Mouse (Mus musculus) c-Kit-negative CD71-positive TER-119-positive erythroid progenitor cells, embryonic 14.5 days (primary cell): ENCODE results near the gene Tmsb10.
A peak's percentile ranks its signal among the peaks of the same experiment; 100 is the strongest.

Experiments
- DNase-seq: peaks from one replicate; pipeline ENCODE4 v3.0.0-alpha.2; 2013; ENCODE audit warnings: low read depth, low spot score

The Tmsb10 gene

GRCm38 (mm10) chr6:72958662-72959071 lies at the start of gene Tmsb10:
Gene Tmsb10, minus strand, starts transcription at chr6:72958748.
- no peak for DNase-seq

- DNase-seq: no peak
Measured at GRCm38 (mm10) chr6:73003601-73004000, 45.1 kb upstream of the Tmsb10 start.

- no peak for DNase-seq
Measured at GRCm38 (mm10) chr6:73002391-73002790, 43.8 kb upstream of the Tmsb10 start.

- no peak for DNase-seq
Measured at GRCm38 (mm10) chr6:72998809-72999208, 40.3 kb upstream of the Tmsb10 start.

GRCm38 (mm10) chr6:72993688-72994082 lies 35.1 kb upstream of the Tmsb10 start:
- DNase-seq: no peak

GRCm38 (mm10) chr6:72993054-72993687 lies 34.6 kb upstream of the Tmsb10 start:
- no peak for DNase-seq

GRCm38 (mm10) chr6:72990206-72990605 lies 31.7 kb upstream of the Tmsb10 start:
- no peak for DNase-seq

- DNase-seq: no peak
Measured at GRCm38 (mm10) chr6:72989028-72989736, 30.6 kb upstream of the Tmsb10 start.

- no peak for DNase-seq
Measured at GRCm38 (mm10) chr6:72982506-72982905, 24.0 kb upstream of the Tmsb10 start.

- DNase-seq: no peak
Measured at GRCm38 (mm10) chr6:72981851-72982250, 23.3 kb upstream of the Tmsb10 start.

- DNase-seq: no peak
Measured at GRCm38 (mm10) chr6:72981124-72981651, 22.6 kb upstream of the Tmsb10 start.

GRCm38 (mm10) chr6:72976866-72977265 lies 18.3 kb upstream of the Tmsb10 start:
- no peak for DNase-seq

GRCm38 (mm10) chr6:72971074-72971473 lies 12.5 kb upstream of the Tmsb10 start:
- no peak for DNase-seq

GRCm38 (mm10) chr6:72969787-72970186 lies 11.2 kb upstream of the Tmsb10 start:
- no peak for DNase-seq

GRCm38 (mm10) chr6:72965199-72965598 lies 6.7 kb upstream of the Tmsb10 start:
- no peak for DNase-seq

- DNase-seq: no peak
Measured at GRCm38 (mm10) chr6:72962281-72962741, 3.8 kb upstream of the Tmsb10 start.

GRCm38 (mm10) chr6:72961603-72962002 lies 3.1 kb upstream of the Tmsb10 start:
- no peak for DNase-seq

- DNase-seq: no peak
Measured at GRCm38 (mm10) chr6:72960675-72961074, 2.1 kb upstream of the Tmsb10 start.

- no peak for DNase-seq
Measured at GRCm38 (mm10) chr6:72959175-72959574, 627 bp upstream of the Tmsb10 start.

GRCm38 (mm10) chr6:72957676-72958641 lies 589 bp downstream of the Tmsb10 start:
- DNase-seq: peak; percentile 39

GRCm38 (mm10) chr6:72957093-72957435 lies 1.5 kb downstream of the Tmsb10 start:
- DNase-seq: no peak
